Mouse (Mus musculus): ENCODE data around the gene Mdk. TPM values are rescaled to one million over a fixed set of nuclear protein-coding genes. Genes with fewer than 3 reads are reported as not detected.

The Mdk gene
- polyA plus RNA-seq, 1 experiment from 2014 or later: 435 TPM

DNA sequence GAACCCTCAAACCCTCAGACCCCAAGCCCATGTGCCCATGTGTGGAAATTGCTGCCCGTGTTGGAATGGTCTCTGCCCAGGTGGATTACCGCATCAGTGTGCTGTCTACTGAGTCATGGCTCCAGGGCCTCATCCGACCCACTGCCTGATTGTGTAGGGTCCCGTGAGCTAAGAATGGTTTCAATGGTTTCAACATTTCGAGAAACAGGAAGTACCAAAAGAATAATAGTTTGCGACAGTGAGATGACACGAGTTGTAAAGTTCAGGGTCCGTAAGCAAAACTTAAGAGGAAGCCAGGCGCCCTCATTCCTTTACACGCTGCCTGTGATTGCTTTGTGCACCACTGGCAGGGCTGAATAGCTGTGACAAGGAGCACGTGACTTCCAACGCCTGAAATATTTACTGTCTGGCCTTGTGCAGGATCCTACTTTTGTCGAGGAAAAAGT is 40.0 kb upstream of the Mdk start:
- H3K9ac ChIP-seq (ENCODE audit: low read length): peak overlapping the region; percentile 28; the same call in 1 of the 2 replicates
- no peak for ATAC-seq (ENCODE audit: insufficient number of reproducible peaks, insufficient read depth, low FRiP score, low read depth)
- peaks cover 29% of the 10 kb centered on the region for H3K27me3 ChIP-seq (ENCODE audit: control insufficient read depth, insufficient read depth, low read length)
- WGBS: 32% methylated on average over 13 of the region's 13 CpGs
- peak overlapping the region; percentile 79 to 84 for H3K27ac ChIP-seq (replicated peaks in 1 of 2; ENCODE audit: control insufficient read depth in 1 of 2, insufficient read depth in 1 of 2, low read depth in 2 of 2, low read length in 2 of 2)
- H3K4me3 ChIP-seq (ENCODE audit: control insufficient read depth in 1 of 2, insufficient read depth in 1 of 2, low read depth in 1 of 2, low read length in 2 of 2): no peak overlapping the region
- no peaks in the 10 kb centered on the region for H3K36me3 ChIP-seq (ENCODE audit: control insufficient read depth, insufficient read depth, low read length)
- peaks cover 33 to 42% of the 10 kb centered on the region in 2 experiments for H3K4me1 ChIP-seq (ENCODE audit: control insufficient read depth in 2 of 2, insufficient read depth in 2 of 2, low read length in 2 of 2)
- H3K4me2 ChIP-seq (ENCODE audit: low read length): peak overlapping the region; percentile 57
- no peaks in the 10 kb centered on the region for H3K9me3 ChIP-seq (ENCODE audit: control insufficient read depth, low read length)

DNA sequence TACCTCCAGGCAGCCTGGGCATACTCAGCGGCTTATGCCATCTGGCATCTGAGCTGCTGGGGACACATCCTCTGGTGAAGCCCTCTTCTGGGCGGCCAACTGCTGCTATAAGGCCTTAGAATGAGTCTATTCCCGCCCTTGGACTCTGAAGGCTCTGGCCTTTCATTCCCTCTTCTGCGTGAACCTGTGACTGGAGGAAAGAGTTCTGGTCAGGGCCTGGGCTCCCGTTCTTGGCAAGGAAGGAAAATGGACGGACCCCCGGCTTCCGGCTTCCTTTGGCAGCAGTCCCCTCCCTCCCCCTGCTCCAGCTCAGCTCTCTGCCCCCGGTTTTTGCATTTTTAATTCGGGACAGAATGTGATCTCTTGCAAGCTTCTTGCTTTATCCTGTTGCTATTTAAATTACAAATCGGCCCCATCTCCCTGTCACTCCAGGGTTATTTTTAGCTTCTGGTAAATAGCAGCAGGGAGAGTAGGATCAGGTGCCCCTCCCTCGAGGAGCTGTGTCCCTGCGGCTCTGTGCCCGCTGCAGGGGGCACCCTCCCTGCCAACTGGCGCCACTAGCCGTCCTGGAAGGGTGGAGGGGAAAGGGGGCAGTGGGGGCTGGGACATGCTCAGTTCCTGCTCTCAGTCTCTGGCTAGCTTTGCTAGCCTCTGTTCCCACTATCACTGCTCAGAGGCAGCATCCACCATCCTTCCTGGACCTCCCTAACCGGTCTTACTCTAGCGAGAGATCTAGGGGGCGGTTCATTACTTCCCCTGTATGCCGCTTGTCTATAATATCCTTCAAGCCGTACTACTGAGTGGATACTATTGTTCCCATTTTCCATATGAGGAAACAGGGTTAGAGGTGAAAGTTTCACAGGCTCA is 39.4 kb upstream of the Mdk start:
- Histone ChIP-seq H3K9me3 (ENCODE audit: control insufficient read depth, low read length) (no peaks in the 10 kb centered on the region), H3K27me3 (ENCODE audit: control insufficient read depth, insufficient read depth, low read length) (peaks cover 22% of the 10 kb centered on the region), H3K9ac (ENCODE audit: low read length) (peak overlapping the region; percentile 28), H3K4me1 (ENCODE audit: control insufficient read depth in 2 of 2, insufficient read depth in 2 of 2, low read length in 2 of 2) (peaks cover 33 to 42% of the 10 kb centered on the region in 2 experiments), H3K4me2 (ENCODE audit: low read length) (peak overlapping the region; percentile 57), H3K4me3 (ENCODE audit: control insufficient read depth in 1 of 2, insufficient read depth in 1 of 2, low read depth in 1 of 2, low read length in 2 of 2) (0 out of 4 replicates have a peak overlapping the region, but pooled peaks of 1 of the 2 experiments have one; percentile 7), H3K36me3 (ENCODE audit: control insufficient read depth, insufficient read depth, low read length) (no peaks in the 10 kb centered on the region), H3K27ac (replicated peaks in 1 of 2; ENCODE audit: control insufficient read depth in 1 of 2, insufficient read depth in 1 of 2, low read depth in 2 of 2, low read length in 2 of 2) (peak overlapping the region; percentile 79 to 84)
- 7% methylated on average over 21 of the region's 21 CpGs for WGBS
- ATAC-seq (ENCODE audit: insufficient number of reproducible peaks, insufficient read depth, low FRiP score, low read depth): peak; percentile 54; the same call in 1 of the 2 replicates

DNA sequence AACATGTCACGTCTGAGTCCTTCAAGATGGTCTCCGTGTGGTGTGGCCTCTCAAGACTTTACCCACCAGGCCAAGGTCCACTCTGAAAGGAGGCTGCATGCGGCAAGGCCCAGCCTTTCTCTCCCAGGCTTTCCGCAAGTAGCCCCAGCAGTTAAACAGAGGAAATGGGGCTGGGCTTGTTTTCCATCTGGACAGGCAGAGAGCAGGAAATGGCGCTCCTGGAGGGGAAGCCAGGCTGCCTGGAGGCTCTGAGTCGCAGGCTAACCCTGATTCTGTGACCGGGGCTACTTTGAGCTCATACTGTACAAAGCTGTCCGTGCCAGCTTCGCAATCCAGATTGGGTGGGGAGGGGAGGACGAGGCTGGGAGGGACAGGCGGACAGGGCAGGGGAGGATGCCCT is 35.9 kb upstream of the Mdk start:
- WGBS: 59% methylated on average over 11 of the region's 11 CpGs
- no peaks in the 10 kb centered on the region for H3K9me3 ChIP-seq (ENCODE audit: control insufficient read depth, low read length)
- H3K4me1 ChIP-seq (ENCODE audit: control insufficient read depth in 2 of 2, insufficient read depth in 2 of 2, low read length in 2 of 2): peaks cover 36 to 42% of the 10 kb centered on the region in 2 experiments
- H3K27me3 ChIP-seq (ENCODE audit: control insufficient read depth, insufficient read depth, low read length): no peaks in the 10 kb centered on the region
- ATAC-seq (ENCODE audit: insufficient number of reproducible peaks, insufficient read depth, low FRiP score, low read depth): no peak
- H3K27ac ChIP-seq (replicated peaks in 1 of 2; ENCODE audit: control insufficient read depth in 1 of 2, insufficient read depth in 1 of 2, low read depth in 2 of 2, low read length in 2 of 2): peak overlapping the region; percentile 65 to 85
- no peaks in the 10 kb centered on the region for H3K36me3 ChIP-seq (ENCODE audit: control insufficient read depth, insufficient read depth, low read length)
- no peak overlapping the region for H3K4me3 ChIP-seq (ENCODE audit: control insufficient read depth in 1 of 2, insufficient read depth in 1 of 2, low read depth in 1 of 2, low read length in 2 of 2)
- H3K9ac ChIP-seq (ENCODE audit: low read length): peak overlapping the region; percentile 39; the same call in 1 of the 2 replicates
- H3K4me2 ChIP-seq (ENCODE audit: low read length): no peak overlapping the region

DNA sequence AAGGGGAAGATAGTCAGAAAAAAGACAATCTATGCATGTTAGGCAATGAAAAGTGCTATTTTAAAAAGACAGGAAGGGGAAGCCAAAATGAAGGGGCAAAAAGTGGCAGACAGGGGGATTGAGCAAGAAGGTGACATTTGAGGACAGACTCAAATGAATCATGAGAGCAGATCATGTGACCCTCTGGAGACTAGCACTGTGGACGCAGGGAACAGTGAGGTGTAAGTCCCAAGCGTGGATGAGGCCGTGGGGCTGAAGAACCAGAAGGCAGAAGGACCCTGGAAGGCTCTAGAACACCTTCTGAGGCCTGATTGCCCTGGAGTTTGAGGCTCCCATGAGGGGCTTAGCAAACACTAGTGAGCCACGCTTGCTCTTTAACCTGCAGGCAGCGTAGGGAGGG is 34.3 kb upstream of the Mdk start:
- Histone ChIP-seq H3K4me1 (ENCODE audit: control insufficient read depth in 2 of 2, insufficient read depth in 2 of 2, low read length in 2 of 2) (peaks cover 28 to 41% of the 10 kb centered on the region in 2 experiments), H3K4me3 (ENCODE audit: control insufficient read depth in 1 of 2, insufficient read depth in 1 of 2, low read depth in 1 of 2, low read length in 2 of 2) (no peak overlapping the region), H3K36me3 (ENCODE audit: control insufficient read depth, insufficient read depth, low read length) (no peaks in the 10 kb centered on the region), H3K9me3 (ENCODE audit: control insufficient read depth, low read length) (no peaks in the 10 kb centered on the region), H3K9ac (ENCODE audit: low read length) (no peak overlapping the region), H3K4me2 (ENCODE audit: low read length) (no peak overlapping the region), H3K27ac (replicated peaks in 1 of 2; ENCODE audit: control insufficient read depth in 1 of 2, insufficient read depth in 1 of 2, low read depth in 2 of 2, low read length in 2 of 2) (no peak overlapping the region), H3K27me3 (ENCODE audit: control insufficient read depth, insufficient read depth, low read length) (no peaks in the 10 kb centered on the region)
- ATAC-seq (ENCODE audit: insufficient number of reproducible peaks, insufficient read depth, low FRiP score, low read depth): no peak
- WGBS: 80% methylated on average over 5 of the region's 5 CpGs

DNA sequence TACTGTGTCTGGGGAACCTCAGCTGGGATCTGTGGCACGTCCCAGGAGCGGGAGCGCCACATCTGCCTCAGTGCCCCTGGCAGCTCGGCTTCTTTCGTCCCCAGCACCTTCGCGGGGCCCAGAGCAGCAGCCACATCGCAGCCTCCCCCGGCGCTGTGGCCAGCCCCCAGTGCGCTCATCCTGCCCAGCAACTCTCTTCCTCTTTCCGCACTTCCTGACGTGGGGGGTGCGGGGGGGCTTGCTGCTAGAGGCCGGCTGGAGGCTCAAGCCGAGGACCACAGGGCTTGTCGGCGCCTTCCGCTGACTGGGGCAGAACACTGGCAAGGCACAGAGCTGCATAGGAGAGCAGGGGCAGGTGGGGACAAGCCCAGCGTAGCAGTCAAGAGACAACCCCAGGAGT is 33.3 kb upstream of the Mdk start:
- H3K9ac ChIP-seq (ENCODE audit: low read length): peak overlapping the region; percentile 74
- WGBS: 12% methylated on average over 20 of the region's 20 CpGs
- peak overlapping the region; percentile 35 to 92 for H3K4me3 ChIP-seq (ENCODE audit: control insufficient read depth in 1 of 2, insufficient read depth in 1 of 2, low read depth in 1 of 2, low read length in 2 of 2)
- H3K4me2 ChIP-seq (ENCODE audit: low read length): peak overlapping the region; percentile 97
- no peaks in the 10 kb centered on the region for H3K9me3 ChIP-seq (ENCODE audit: control insufficient read depth, low read length)
- ATAC-seq (ENCODE audit: insufficient number of reproducible peaks, insufficient read depth, low FRiP score, low read depth): peak; percentile 3; the same call in 1 of the 2 replicates
- no peaks in the 10 kb centered on the region for H3K27me3 ChIP-seq (ENCODE audit: control insufficient read depth, insufficient read depth, low read length)
- peak overlapping the region; percentile 70 to 86 for H3K27ac ChIP-seq (replicated peaks in 1 of 2; ENCODE audit: control insufficient read depth in 1 of 2, insufficient read depth in 1 of 2, low read depth in 2 of 2, low read length in 2 of 2)
- H3K36me3 ChIP-seq (ENCODE audit: control insufficient read depth, insufficient read depth, low read length): no peaks in the 10 kb centered on the region
- H3K4me1 ChIP-seq (ENCODE audit: control insufficient read depth in 2 of 2, insufficient read depth in 2 of 2, low read length in 2 of 2): peaks cover 22 to 32% of the 10 kb centered on the region in 2 experiments

DNA sequence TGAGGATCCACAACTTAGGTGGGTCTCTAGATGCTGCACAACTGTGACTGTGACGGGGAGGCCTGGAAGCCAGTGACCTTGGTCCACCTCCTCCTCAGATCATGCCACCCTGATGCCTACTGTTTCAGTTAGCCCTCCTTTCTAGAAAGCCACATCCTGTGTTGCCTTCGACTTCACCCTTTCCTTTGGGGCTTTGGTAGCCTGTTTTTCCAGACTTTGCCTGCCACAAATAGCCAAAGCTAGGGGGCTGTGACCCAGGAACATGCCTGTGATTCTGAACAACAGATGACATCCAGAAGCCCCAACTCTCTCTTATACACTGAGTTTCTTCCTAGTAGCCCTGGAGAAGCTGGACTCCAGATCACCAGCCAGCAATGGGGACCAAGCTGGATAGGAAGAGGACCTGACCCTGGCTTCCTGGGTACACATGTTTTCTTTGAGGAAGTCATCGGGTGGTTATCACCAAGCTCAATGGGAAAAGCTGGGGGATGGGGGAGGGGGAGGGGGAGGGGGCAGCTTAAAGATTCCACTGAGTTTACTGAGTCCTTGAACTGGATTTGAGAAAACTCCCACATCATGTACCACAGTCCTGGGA is 32.6 kb upstream of the Mdk start:
- H3K4me3 ChIP-seq (ENCODE audit: control insufficient read depth in 1 of 2, insufficient read depth in 1 of 2, low read depth in 1 of 2, low read length in 2 of 2): peak overlapping the region; percentile 35 to 92
- H3K9ac ChIP-seq (ENCODE audit: low read length): peak overlapping the region; percentile 74
- 52% methylated on average over 3 of the region's 3 CpGs for WGBS
- no peaks in the 10 kb centered on the region for H3K27me3 ChIP-seq (ENCODE audit: control insufficient read depth, insufficient read depth, low read length)
- H3K9me3 ChIP-seq (ENCODE audit: control insufficient read depth, low read length): no peaks in the 10 kb centered on the region
- H3K4me1 ChIP-seq (ENCODE audit: control insufficient read depth in 2 of 2, insufficient read depth in 2 of 2, low read length in 2 of 2): peaks cover 25 to 35% of the 10 kb centered on the region in 2 experiments
- H3K36me3 ChIP-seq (ENCODE audit: control insufficient read depth, insufficient read depth, low read length): no peaks in the 10 kb centered on the region
- H3K27ac ChIP-seq (replicated peaks in 1 of 2; ENCODE audit: control insufficient read depth in 1 of 2, insufficient read depth in 1 of 2, low read depth in 2 of 2, low read length in 2 of 2): peak overlapping the region; percentile 70 to 86
- no peak for ATAC-seq (ENCODE audit: insufficient number of reproducible peaks, insufficient read depth, low FRiP score, low read depth)
- peak overlapping the region; percentile 97 for H3K4me2 ChIP-seq (ENCODE audit: low read length)

DNA sequence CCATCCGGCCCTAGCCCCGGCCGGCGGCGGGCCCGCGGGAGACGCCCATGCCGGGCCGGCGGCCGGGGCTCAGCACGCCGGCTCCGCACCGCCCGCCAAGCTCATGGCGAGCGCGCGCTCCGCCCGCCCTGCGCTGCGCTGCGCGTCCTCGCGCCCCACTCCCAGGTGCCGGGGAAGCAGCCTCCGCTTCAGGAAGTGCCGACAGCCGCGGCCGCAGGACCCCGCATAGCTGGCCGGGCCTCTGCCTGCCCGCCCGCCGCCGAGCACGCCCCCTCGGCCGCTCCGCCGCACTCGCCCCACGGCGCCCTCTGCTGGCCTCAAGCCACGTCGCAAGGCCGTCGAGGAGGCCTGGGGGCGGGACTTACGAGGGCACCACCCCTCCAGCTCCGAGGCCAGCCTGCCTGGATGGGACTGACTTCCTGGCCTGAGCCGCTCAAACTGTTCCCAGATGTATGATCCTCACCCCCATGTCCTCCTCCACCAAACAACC is 31.4 kb upstream of the Mdk start:
- Histone ChIP-seq H3K4me2 (ENCODE audit: low read length) (peak overlapping the region; percentile 97), H3K27me3 (ENCODE audit: control insufficient read depth, insufficient read depth, low read length) (no peaks in the 10 kb centered on the region), H3K9me3 (ENCODE audit: control insufficient read depth, low read length) (no peaks in the 10 kb centered on the region), H3K4me3 (ENCODE audit: control insufficient read depth in 1 of 2, insufficient read depth in 1 of 2, low read depth in 1 of 2, low read length in 2 of 2) (peak overlapping the region; percentile 90 to 92), H3K4me1 (ENCODE audit: control insufficient read depth in 2 of 2, insufficient read depth in 2 of 2, low read length in 2 of 2) (peaks cover 34 to 46% of the 10 kb centered on the region in 2 experiments), H3K36me3 (ENCODE audit: control insufficient read depth, insufficient read depth, low read length) (no peaks in the 10 kb centered on the region), H3K27ac (replicated peaks in 1 of 2; ENCODE audit: control insufficient read depth in 1 of 2, insufficient read depth in 1 of 2, low read depth in 2 of 2, low read length in 2 of 2) (peak overlapping the region; percentile 30 to 86), H3K9ac (ENCODE audit: low read length) (peak overlapping the region; percentile 95)
- WGBS: 0% methylated on average over 30 of the region's 57 CpGs
- peak; percentile 87 for ATAC-seq (ENCODE audit: insufficient number of reproducible peaks, insufficient read depth, low FRiP score, low read depth)

Measured in heart, embryonic 14.5 days (tissue).